Mouse (Mus musculus) lung, embryonic 16.5 days (tissue): ENCODE results near the gene Sytl1. TPM values are rescaled to one million over a fixed set of nuclear protein-coding genes. Genes with fewer than 3 reads are reported as not detected.

ENCODE experiments used
- ATAC-seq: fragments of 200-750 bp; cut with Nextera tagmentation; 2 replicates; pipeline ENCODE4 v1.8.0; 2017; ENCODE audit warnings: low read depth, mild to moderate bottlenecking, moderate library complexity
- H3K27ac ChIP-seq: fragments of 300-500 bp; sonication (generic); 2 replicates; pipeline ENCODE4 v1.5.1; 2014; ENCODE audit warnings: mild to moderate bottlenecking, control low read depth, low read length
- H3K27me3 ChIP-seq: fragments of 300-500 bp; sonication (generic); 2 replicates; pipeline ENCODE4 v1.6.1; 2014; ENCODE audit warnings: low read depth, low read length, mixed read lengths; ENCODE audit not compliant: control insufficient read depth, insufficient read depth
- H3K36me3 ChIP-seq: fragments of 300-500 bp; sonication (generic); 2 replicates; pipeline ENCODE4 v1.6.1; 2014; ENCODE audit warnings: low read length; ENCODE audit not compliant: control insufficient read depth, insufficient read depth
- H3K4me1 ChIP-seq: fragments of 300-500 bp; sonication (generic); replicated peaks from 2 replicates; pipeline ENCODE4 v1.6.1; 2014; ENCODE audit warnings: low read length, mixed read lengths; ENCODE audit not compliant: control insufficient read depth, insufficient read depth
- H3K4me2 ChIP-seq: fragments of 300-500 bp; sonication (generic); 2 replicates; pipeline ENCODE4 v1.6.1; 2014; ENCODE audit warnings: low read depth, low read length, control low read depth
- H3K4me3 ChIP-seq: fragments of 300-500 bp; sonication (generic); 2 replicates; pipeline ENCODE4 v1.5.1; 2014; ENCODE audit warnings: mild to moderate bottlenecking, low read length, control low read depth
- H3K9ac ChIP-seq: fragments of 300-500 bp; sonication (generic); 2 replicates; pipeline ENCODE4 v1.6.1; 2014; ENCODE audit warnings: low read length, control low read depth
- H3K9me3 ChIP-seq: fragments of 300-500 bp; sonication (generic); 2 replicates; pipeline ENCODE4 v1.6.1; 2016; ENCODE audit warnings: low read length; ENCODE audit not compliant: control insufficient read depth
- WGBS: fragments of 180-500 bp; shearing (Covaris S2); extraction: QIAGEN DNeasy Blood & Tissue Kit; methylation state at CpG from one replicate; pipeline ENCODE4 v1.1.7; 2014; 5-methylcytosine and 5-hydroxymethylcytosine counted together
- polyA plus RNA-seq: library from polyadenylated mRNA; unstranded; fragments of >200 nt; fragmentation: Nextera tagmentation; extraction: Ambion mirVana; gene quantifications from 2 replicates; pipeline ENCODE4 v1.2.1, GENCODE M21; 2015

Gene Sytl1
- polyA plus RNA-seq, 1 experiment from 2014 or later: 2.4 TPM

DNA sequence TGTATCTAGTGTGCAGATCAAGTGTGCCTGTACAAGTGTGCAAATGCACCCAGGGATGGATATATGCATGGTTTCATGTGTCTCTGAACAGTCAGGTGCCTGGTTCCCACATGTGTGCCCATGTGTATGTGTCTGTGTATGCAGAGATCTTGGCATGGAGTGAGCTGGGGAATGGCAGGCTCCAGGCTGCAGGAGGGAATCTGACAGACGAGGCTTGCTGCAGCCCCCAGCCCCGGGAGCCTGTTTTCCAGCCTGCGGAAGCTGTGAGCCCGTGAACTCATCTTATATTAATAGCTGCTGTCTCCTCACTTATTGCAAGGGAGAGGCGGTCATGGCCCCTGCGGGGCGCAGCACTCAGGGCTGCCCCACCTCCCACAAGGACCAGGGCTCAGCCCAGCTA, 58.5 kb downstream of the Sytl1 start:
- Histone ChIP-seq H3K27ac (no peak overlapping the region), H3K36me3 (no peaks in the 10 kb centered on the region), H3K4me1 (peaks cover 31% of the 10 kb centered on the region), H3K4me3 (no peak overlapping the region), H3K4me2 (no peak overlapping the region), H3K27me3 (no peaks in the 10 kb centered on the region), H3K9ac (peak overlapping the region; percentile 39; the same call in 1 of the 2 replicates), H3K9me3 (no peaks in the 10 kb centered on the region)
- 10% methylated on average over 7 of the region's 7 CpGs for WGBS
- ATAC-seq: no peak

DNA sequence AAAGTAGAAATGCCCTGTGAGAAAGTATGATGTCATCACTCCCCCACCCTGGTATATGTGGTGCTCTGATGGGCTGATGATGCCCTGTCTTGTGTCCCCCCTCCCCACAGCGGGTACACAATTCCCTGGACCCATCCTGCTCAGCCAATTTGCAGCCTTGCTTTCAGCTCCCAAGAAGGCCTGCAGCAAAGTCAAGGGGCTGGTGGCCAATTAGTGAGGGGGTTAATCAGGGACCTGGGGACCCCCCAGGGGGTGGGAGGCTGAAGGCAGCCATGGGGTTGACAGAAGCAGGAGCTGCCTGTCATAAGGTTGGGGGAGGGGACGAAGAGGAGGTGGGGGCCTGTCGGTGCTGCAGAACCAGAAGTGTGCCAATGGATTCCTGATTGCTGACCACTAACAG, 59.3 kb downstream of the Sytl1 start:
- no peak overlapping the region for H3K4me3 ChIP-seq
- 53% methylated on average over 3 of the region's 3 CpGs for WGBS
- peaks cover 37% of the 10 kb centered on the region for H3K4me1 ChIP-seq
- H3K36me3 ChIP-seq: no peaks in the 10 kb centered on the region
- H3K4me2 ChIP-seq: no peak overlapping the region
- H3K9me3 ChIP-seq: no peaks in the 10 kb centered on the region
- no peaks in the 10 kb centered on the region for H3K27me3 ChIP-seq
- no peak overlapping the region for H3K27ac ChIP-seq
- ATAC-seq: no peak
- H3K9ac ChIP-seq: no peak overlapping the region

Other genes with a start within 250 kb of the Sytl1 start
- 140 and 144 TPM in 2 replicates for gene Wasf2, start 132.6 kb downstream of the Sytl1 start, polyA plus RNA-seq
- 7.7 and 13.2 TPM in 2 replicates for gene Cd164l2, start 51.0 kb downstream of the Sytl1 start, polyA plus RNA-seq
- gene Gpr3, start 50.6 kb downstream of the Sytl1 start, polyA plus RNA-seq: 0.15 TPM in 1 of 2 replicates, not detected in the other
- gene Map3k6, start 22.3 kb downstream of the Sytl1 start, polyA plus RNA-seq: 4.2 and 4.3 TPM in 2 replicates
- gene Tmem222, start 14.7 kb upstream of the Sytl1 start, polyA plus RNA-seq: 75.9 and 79.3 TPM in 2 replicates
- gene Wdtc1, start 90.4 kb upstream of the Sytl1 start, polyA plus RNA-seq: 11.3 and 11.8 TPM in 2 replicates
- 8.8 and 9.5 TPM in 2 replicates for gene Slc9a1, start 106.6 kb upstream of the Sytl1 start, polyA plus RNA-seq
- gene Tent5b, start 217.0 kb upstream of the Sytl1 start, polyA plus RNA-seq: 1.6 and 1.9 TPM in 2 replicates
- gene Trnp1, start 235.4 kb upstream of the Sytl1 start, polyA plus RNA-seq: 0.18 and 0.79 TPM in 2 replicates